Mouse (Mus musculus): ENCODE data around the gene Uckl1. TPM values are rescaled to one million over a fixed set of nuclear protein-coding genes. Genes with fewer than 3 reads are reported as not detected.

The Uckl1 gene
- polyA plus RNA-seq, 1 experiment from 2014 or later = 41.3 TPM

DNA sequence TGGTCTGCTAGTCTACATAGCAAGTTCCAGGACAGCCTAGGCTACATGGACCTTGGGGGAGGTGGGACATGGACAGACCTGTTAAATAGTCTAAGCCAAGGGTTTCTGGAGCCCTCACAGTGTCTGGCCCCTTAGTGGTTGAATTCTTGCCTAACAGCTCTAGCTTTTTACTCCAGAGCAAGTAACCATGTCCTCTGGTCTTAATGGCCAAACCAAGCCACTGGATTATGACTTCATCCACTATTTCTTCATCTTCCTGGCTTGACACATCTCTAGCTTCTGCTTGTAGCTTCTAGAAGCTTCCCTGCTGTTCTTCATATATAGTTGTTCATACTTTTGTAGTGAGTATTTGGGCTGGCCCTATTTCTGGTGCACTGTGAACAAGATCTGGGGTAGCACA, 30.9 kb downstream of the Uckl1 start:
- no peak for DNase-seq (ENCODE audit: low spot score)
- H3K9me3 ChIP-seq = no peaks in the 10 kb centered on the region
- no peak overlapping the region for H3K27ac ChIP-seq (replicated peaks)
- H3K4me3 ChIP-seq = no peak overlapping the region
- no peaks in the 10 kb centered on the region for H3K4me1 ChIP-seq
- H3K27me3 ChIP-seq (replicated peaks; ENCODE audit: low read depth, poor library complexity, severe bottlenecking) = no peaks in the 10 kb centered on the region
- H3K36me3 ChIP-seq (replicated peaks) = peaks cover 62% of the 10 kb centered on the region

DNA sequence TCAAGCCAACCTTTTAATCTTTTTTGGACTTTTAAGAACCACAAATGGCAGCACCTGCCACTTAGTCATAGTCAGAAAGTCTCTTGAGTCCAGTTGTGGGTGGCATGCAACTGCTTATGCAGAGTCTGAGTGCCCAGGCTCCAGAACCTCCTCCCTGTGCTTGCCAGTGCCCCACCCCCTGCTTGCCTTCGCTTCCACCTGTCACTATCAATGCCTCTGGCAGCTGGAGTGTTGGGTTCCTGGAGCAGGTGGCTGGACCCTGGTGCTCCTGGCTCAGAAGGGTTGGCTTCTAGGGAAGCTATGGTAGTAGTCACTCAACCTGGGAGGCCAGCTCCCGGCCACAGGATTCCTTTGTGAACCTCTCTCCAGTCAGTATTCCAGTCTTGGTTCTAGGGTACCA, 34.5 kb downstream of the Uckl1 start:
- no peak for DNase-seq (ENCODE audit: low spot score)
- Histone ChIP-seq H3K9me3 (no peaks in the 10 kb centered on the region), H3K4me3 (no peak overlapping the region), H3K27me3 (replicated peaks; ENCODE audit: low read depth, poor library complexity, severe bottlenecking) (no peaks in the 10 kb centered on the region), H3K36me3 (replicated peaks) (peaks cover 92% of the 10 kb centered on the region), H3K27ac (replicated peaks) (no peak overlapping the region), H3K4me1 (no peaks in the 10 kb centered on the region)
- 95% methylated on average over 2 of the region's 2 CpGs for WGBS

- WGBS = 91% methylated on average over 5 of the region's 5 CpGs
- Histone ChIP-seq H3K4me3 (no peak overlapping the region), H3K27ac (replicated peaks) (no peak overlapping the region), H3K27me3 (replicated peaks; ENCODE audit: low read depth, poor library complexity, severe bottlenecking) (no peaks in the 10 kb centered on the region), H3K4me1 (no peaks in the 10 kb centered on the region), H3K36me3 (replicated peaks) (peaks cover 81% of the 10 kb centered on the region), H3K9me3 (no peaks in the 10 kb centered on the region)
- no peak for DNase-seq (ENCODE audit: low spot score)
Measured at GRCm38 (mm10) chr2:181548682-181549081, 36.0 kb downstream of the Uckl1 start.

DNA sequence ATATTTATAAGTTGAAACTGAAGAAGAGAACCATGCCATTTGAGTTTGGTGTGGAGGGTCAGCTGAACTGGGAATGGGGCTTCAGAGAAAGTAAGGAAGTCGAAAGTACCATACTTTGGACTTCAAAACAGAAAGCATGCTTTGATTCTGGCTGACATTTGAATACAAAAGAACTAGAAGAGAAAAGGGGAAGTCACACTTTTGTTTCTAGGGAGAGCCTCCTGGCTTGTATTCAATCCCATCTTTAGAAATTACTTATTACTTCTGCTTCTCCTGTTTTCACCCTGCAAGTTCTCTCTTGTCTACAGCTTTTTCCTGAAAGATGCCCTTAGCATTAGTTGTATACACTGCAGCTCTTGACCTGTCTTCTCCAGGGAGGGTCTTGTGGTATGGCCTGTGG, 36.5 kb downstream of the Uckl1 start:
- no peak for DNase-seq (ENCODE audit: low spot score)

DNA sequence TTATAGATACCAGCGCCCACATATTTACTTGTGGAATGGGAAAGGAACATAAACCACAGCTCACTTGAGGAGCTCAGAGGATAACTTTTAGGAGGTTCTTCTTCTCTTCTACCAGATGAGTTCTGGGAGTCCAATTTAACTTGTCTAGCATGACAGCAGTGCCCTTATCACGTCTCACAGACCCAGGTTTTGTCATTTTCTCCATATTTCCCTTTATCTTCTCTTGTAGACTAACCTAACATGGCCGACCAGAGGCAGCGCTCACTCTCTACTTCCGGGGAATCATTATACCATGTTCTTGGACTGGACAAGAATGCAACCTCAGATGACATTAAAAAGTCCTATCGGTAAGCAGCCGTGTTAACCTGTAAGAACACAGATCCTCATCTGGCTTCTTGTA, 38.5 kb downstream of the Uckl1 start:
- Histone ChIP-seq H3K4me3 (no peak overlapping the region), H3K4me1 (no peaks in the 10 kb centered on the region), H3K27me3 (replicated peaks; ENCODE audit: low read depth, poor library complexity, severe bottlenecking) (no peaks in the 10 kb centered on the region), H3K27ac (replicated peaks) (no peak overlapping the region), H3K36me3 (replicated peaks) (peaks cover 63% of the 10 kb centered on the region), H3K9me3 (no peaks in the 10 kb centered on the region)
- WGBS = 95% methylated on average over 7 of the region's 7 CpGs
- DNase-seq (ENCODE audit: low spot score) = no peak

More for the DNA sequence above, 36.5 kb downstream of the Uckl1 start:
- Histone ChIP-seq H3K9me3 (no peaks in the 10 kb centered on the region), H3K4me3 (no peak overlapping the region), H3K27me3 (replicated peaks; ENCODE audit: low read depth, poor library complexity, severe bottlenecking) (no peaks in the 10 kb centered on the region), H3K4me1 (no peaks in the 10 kb centered on the region), H3K36me3 (replicated peaks) (peaks cover 78% of the 10 kb centered on the region), H3K27ac (replicated peaks) (no peak overlapping the region)
- 76% methylated on average over 1 of the region's 1 CpGs for WGBS

- WGBS = 93% methylated on average over 6 of the region's 6 CpGs
- Histone ChIP-seq H3K4me1 (peaks cover 6% of the 10 kb centered on the region), H3K36me3 (replicated peaks) (peaks cover 38% of the 10 kb centered on the region), H3K4me3 (no peak overlapping the region), H3K9me3 (no peaks in the 10 kb centered on the region), H3K27me3 (replicated peaks; ENCODE audit: low read depth, poor library complexity, severe bottlenecking) (no peaks in the 10 kb centered on the region), H3K27ac (replicated peaks) (no peak overlapping the region)
- no peak for DNase-seq (ENCODE audit: low spot score)
Measured at GRCm38 (mm10) chr2:181541761-181542380, 42.8 kb downstream of the Uckl1 start.

- Histone ChIP-seq H3K27me3 (replicated peaks; ENCODE audit: low read depth, poor library complexity, severe bottlenecking) (no peaks in the 10 kb centered on the region), H3K4me3 (peak overlapping the region; percentile 1; the same call in 1 of the 2 replicates), H3K4me1 (peaks cover 6% of the 10 kb centered on the region), H3K27ac (replicated peaks) (peak overlapping the region; percentile 45; the same call in 1 of the 2 replicates), H3K36me3 (replicated peaks) (peaks cover 30% of the 10 kb centered on the region), H3K9me3 (no peaks in the 10 kb centered on the region)
- WGBS = 90% methylated on average over 2 of the region's 2 CpGs
- DNase-seq (ENCODE audit: low spot score) = no peak
Measured at GRCm38 (mm10) chr2:181537444-181538047, 47.1 kb downstream of the Uckl1 start.

GRCm38 (mm10) chr2:181536410-181536809, 48.3 kb downstream of the Uckl1 start:
- no peak for DNase-seq (ENCODE audit: low spot score)
- no peak overlapping the region for H3K4me3 ChIP-seq
- no peaks in the 10 kb centered on the region for H3K9me3 ChIP-seq
- H3K4me1 ChIP-seq = peaks cover 6% of the 10 kb centered on the region
- H3K27me3 ChIP-seq (replicated peaks; ENCODE audit: low read depth, poor library complexity, severe bottlenecking) = no peaks in the 10 kb centered on the region
- H3K36me3 ChIP-seq (replicated peaks) = peaks cover 36% of the 10 kb centered on the region
- H3K27ac ChIP-seq (replicated peaks) = no peak overlapping the region
- 91% methylated on average over 2 of the region's 2 CpGs for WGBS

DNA sequence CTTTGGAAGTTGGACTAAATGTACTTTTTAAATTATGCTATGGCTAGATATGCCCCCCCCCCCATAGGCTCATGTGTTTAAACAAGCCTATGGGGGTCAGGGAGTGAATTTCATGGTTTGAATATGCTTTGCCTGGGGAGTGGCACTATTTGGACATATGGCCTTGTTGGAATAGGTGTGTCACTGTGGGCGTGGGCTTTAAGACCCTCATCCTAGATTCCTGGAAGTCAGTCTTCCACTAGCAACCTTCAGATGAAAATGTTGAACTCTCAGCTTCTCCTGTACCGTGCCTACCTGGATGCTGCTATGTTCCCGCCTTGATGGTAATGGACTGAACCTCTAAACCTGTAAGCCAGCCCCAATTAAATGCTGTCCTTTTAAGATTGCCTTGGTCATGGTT, 52.1 kb downstream of the Uckl1 start:
- no peaks in the 10 kb centered on the region for H3K27me3 ChIP-seq (replicated peaks; ENCODE audit: low read depth, poor library complexity, severe bottlenecking)
- H3K4me1 ChIP-seq = peaks cover 2% of the 10 kb centered on the region
- peaks cover 58% of the 10 kb centered on the region for H3K36me3 ChIP-seq (replicated peaks)
- no peak for DNase-seq (ENCODE audit: low spot score)
- WGBS = 95% methylated on average over 3 of the region's 3 CpGs
- H3K27ac ChIP-seq (replicated peaks) = no peak overlapping the region
- no peak overlapping the region for H3K4me3 ChIP-seq
- H3K9me3 ChIP-seq = 0 out of 2 replicates have a peak, but pooled peaks cover 3% of the 10 kb centered on the region

DNA sequence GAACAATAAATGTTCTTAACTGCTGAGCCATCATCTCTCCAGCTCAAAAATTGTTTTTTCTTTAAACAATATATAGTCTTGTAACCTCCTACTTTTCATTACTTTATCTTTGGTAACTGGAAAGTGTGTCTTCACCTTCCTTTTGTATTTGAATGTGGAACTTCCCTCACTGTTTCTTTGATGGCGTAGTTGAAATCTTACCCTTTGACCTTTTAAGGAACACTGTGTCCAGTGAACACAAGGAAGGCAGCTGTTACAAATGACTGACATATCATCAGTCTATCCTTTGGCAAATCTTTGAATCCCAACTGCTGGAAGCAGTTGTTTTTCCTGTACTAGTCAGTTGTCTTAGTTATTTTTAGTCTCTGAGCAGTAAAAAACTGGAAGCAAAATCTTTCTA, 55.6 kb downstream of the Uckl1 start:
- Histone ChIP-seq H3K36me3 (replicated peaks) (peaks cover 59% of the 10 kb centered on the region), H3K27me3 (replicated peaks; ENCODE audit: low read depth, poor library complexity, severe bottlenecking) (no peaks in the 10 kb centered on the region), H3K4me1 (no peaks in the 10 kb centered on the region), H3K27ac (replicated peaks) (no peak overlapping the region), H3K9me3 (0 out of 2 replicates have a peak, but pooled peaks cover 3% of the 10 kb centered on the region), H3K4me3 (no peak overlapping the region)
- no peak for DNase-seq (ENCODE audit: low spot score)
- WGBS = 89% methylated on average over 1 of the region's 1 CpGs

GRCm38 (mm10) chr2:181525526-181525925, 59.2 kb downstream of the Uckl1 start:
- peaks cover 49% of the 10 kb centered on the region for H3K36me3 ChIP-seq (replicated peaks)
- 91% methylated on average over 5 of the region's 5 CpGs for WGBS
- H3K9me3 ChIP-seq = 0 out of 2 replicates have a peak, but pooled peaks cover under 1% of the 10 kb centered on the region
- H3K27me3 ChIP-seq (replicated peaks; ENCODE audit: low read depth, poor library complexity, severe bottlenecking) = no peaks in the 10 kb centered on the region
- H3K4me1 ChIP-seq = peaks cover 14% of the 10 kb centered on the region
- DNase-seq (ENCODE audit: low spot score) = no peak
- H3K4me3 ChIP-seq = no peak overlapping the region
- H3K27ac ChIP-seq (replicated peaks) = no peak overlapping the region

DNA sequence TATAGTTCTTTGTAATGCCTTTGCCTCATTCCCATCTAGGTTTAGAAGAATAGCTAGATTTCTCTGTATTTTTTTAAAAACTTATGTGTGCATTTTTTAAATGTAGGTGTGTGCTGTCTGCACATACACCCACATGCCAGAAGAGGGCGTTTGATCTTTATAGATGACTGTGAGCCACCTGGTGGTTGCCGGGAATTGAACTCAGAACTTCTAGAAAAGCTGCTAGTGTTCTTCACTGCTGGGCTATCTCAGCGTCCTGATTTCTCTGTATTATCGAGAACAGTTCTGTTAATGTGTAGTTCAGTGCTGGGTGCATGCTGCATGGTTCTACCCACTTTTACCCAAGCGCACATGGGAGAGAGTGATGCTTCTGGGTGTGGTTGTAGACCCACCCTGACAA, 61.9 kb downstream of the Uckl1 start:
- H3K4me3 ChIP-seq = 0 out of 2 replicates have a peak overlapping the region, but pooled peaks have one; percentile 4
- no peak overlapping the region for H3K27ac ChIP-seq (replicated peaks)
- WGBS = 76% methylated on average over 5 of the region's 5 CpGs
- peaks cover 22% of the 10 kb centered on the region for H3K4me1 ChIP-seq
- no peak for DNase-seq (ENCODE audit: low spot score)
- H3K9me3 ChIP-seq = no peaks in the 10 kb centered on the region
- no peaks in the 10 kb centered on the region for H3K27me3 ChIP-seq (replicated peaks; ENCODE audit: low read depth, poor library complexity, severe bottlenecking)
- peaks cover 28% of the 10 kb centered on the region for H3K36me3 ChIP-seq (replicated peaks)

DNA sequence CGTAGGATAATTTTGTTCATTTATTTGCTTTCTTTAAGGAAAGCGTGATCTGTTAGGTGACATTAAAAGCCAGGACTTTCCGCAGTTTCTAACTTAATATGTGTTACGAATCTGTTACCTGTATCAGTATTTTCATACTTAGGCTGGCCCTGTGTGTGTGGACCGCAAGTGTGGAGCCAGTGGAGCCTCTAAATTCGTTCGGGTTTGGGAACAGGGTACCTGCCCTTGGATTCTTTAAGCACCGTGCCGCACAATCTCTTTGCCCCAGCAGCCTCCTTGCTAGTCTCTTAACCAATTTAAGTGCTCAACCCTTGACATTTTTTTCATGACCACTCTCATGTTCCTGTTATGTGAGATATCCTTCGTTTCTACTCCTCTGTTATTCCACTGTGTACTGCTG, 63.2 kb downstream of the Uckl1 start:
- Histone ChIP-seq H3K36me3 (replicated peaks) (peaks cover 35% of the 10 kb centered on the region), H3K27me3 (replicated peaks; ENCODE audit: low read depth, poor library complexity, severe bottlenecking) (no peaks in the 10 kb centered on the region), H3K27ac (replicated peaks) (no peak overlapping the region; the same call in 1 of the 2 replicates), H3K4me3 (peak overlapping the region; percentile 97), H3K9me3 (no peaks in the 10 kb centered on the region), H3K4me1 (peaks cover 22% of the 10 kb centered on the region)
- no peak for DNase-seq (ENCODE audit: low spot score)
- 63% methylated on average over 10 of the region's 10 CpGs for WGBS
